Mouse (Mus musculus) liver, adult 2 months (tissue): ENCODE measurements around the gene Mef2d.

ENCODE experiments used
- CTCF ChIP-seq: fragments of 200-500 bp; IDR thresholded peaks from 2 replicates; pipeline ENCODE4 v1.5.1; 2011; ENCODE audit warnings: low read depth, low read length, control low read depth
- POLR2A ChIP-seq: fragments of 200-500 bp; IDR thresholded peaks from 2 replicates; pipeline ENCODE4 v1.6.1; 2011; ENCODE audit warnings: low read length, control low read depth; ENCODE audit not compliant: insufficient read depth; ENCODE audit errors: extremely low read depth

GRCm38 (mm10) chr3:88133187-88133771 is 8.9 kb upstream of the Mef2d start:
- no peak for TF ChIP-seq POLR2A
- no peak for TF ChIP-seq CTCF
